Mouse (Mus musculus) CH12.LX (cell line): ENCODE measurements around the gene Olfr631. TPM values are rescaled to one million over a fixed set of nuclear protein-coding genes. Genes with fewer than 3 reads are reported as not detected.

Experiments
- DNase-seq: peaks from one replicate; pipeline ENCODE4 v3.0.0-alpha.2; 2013; ENCODE audit errors: extremely low read depth
- H3K27ac ChIP-seq: 2 replicates; pipeline ENCODE4 v1.5.1; 2012; ENCODE audit warnings: low read depth, mild to moderate bottlenecking, control low read depth, moderate library complexity; ENCODE audit not compliant: insufficient read depth
- H3K27me3 ChIP-seq: replicated peaks from 2 replicates; pipeline ENCODE3; 2012; ENCODE audit warnings: inconsistent platforms
- H3K36me3 ChIP-seq, 2 experiments: replicated peaks in 1 of 2; 2 replicates each; pipeline versions ENCODE3 to v1.6.1; 2012; ENCODE audit warnings: inconsistent platforms in 1 of 2, low read length in 1 of 2, mild to moderate bottlenecking in 1 of 2, mixed read lengths in 1 of 2, moderate library complexity in 1 of 2; ENCODE audit not compliant: control insufficient read depth in 1 of 2, insufficient read depth in 1 of 2
- H3K4me1 ChIP-seq, 2 experiments: 2 replicates each; pipeline ENCODE4 v1.6.1; 2012; ENCODE audit warnings: inconsistent platforms in 1 of 2, moderate library complexity in 1 of 2; ENCODE audit not compliant: insufficient read depth in 2 of 2, control insufficient read depth in 1 of 2
- H3K4me2 ChIP-seq: 2 replicates; pipeline ENCODE4 v1.6.1; 2012; ENCODE audit warnings: low read depth, mild to moderate bottlenecking, control low read depth; ENCODE audit not compliant: poor library complexity, insufficient read depth, severe bottlenecking
- H3K4me3 ChIP-seq, 3 experiments: fragments of 150-350 bp in 1 of 3; sonication (generic) in 1 of 3; replicated peaks in 1 of 3; 2 replicates each; pipeline versions ENCODE3 to v1.5.1; 2011 to 2012; ENCODE audit warnings: low read depth in 2 of 3, low read length in 2 of 3, mild to moderate bottlenecking in 2 of 3, moderate library complexity in 2 of 3, control low read depth in 1 of 3, improper control_type of control experiment in 1 of 3, inconsistent platforms in 1 of 3, mixed read lengths in 1 of 3; ENCODE audit not compliant: poor library complexity in 1 of 3
- H3K79me2 ChIP-seq: replicated peaks from 2 replicates; pipeline ENCODE4 v1.6.1; 2012; ENCODE audit warnings: mild to moderate bottlenecking, moderate library complexity; ENCODE audit not compliant: control insufficient read depth, poor library complexity, insufficient read depth, severe bottlenecking; ENCODE audit errors: extremely low read depth
- H3K9ac ChIP-seq: 2 replicates; pipeline ENCODE4 v1.6.1; 2012; ENCODE audit warnings: low read depth, mild to moderate bottlenecking, control low read depth, moderate library complexity; ENCODE audit not compliant: insufficient read depth
- H3K9me3 ChIP-seq: replicated peaks from 2 replicates; pipeline ENCODE3; 2012; ENCODE audit warnings: low read length, inconsistent platforms, mixed read lengths
- CTCF ChIP-seq, 2 experiments: IDR thresholded peaks in 1 of 2; conservative IDR thresholded peaks in 1 of 2; 2 replicates each; pipeline ENCODE4 v1.5.1; 2011 to 2012; ENCODE audit warnings: low read depth in 2 of 2, low read length in 2 of 2, improper control_type of control experiment in 1 of 2, inconsistent platforms in 1 of 2, mild to moderate bottlenecking in 1 of 2, moderate library complexity in 1 of 2
- IRF4 ChIP-seq: IDR thresholded peaks from 2 replicates; pipeline ENCODE4 v1.6.1; 2014; ENCODE audit warnings: low read depth, mild to moderate bottlenecking, inconsistent platforms, low read length, improper control_type of control experiment
- KAT2A ChIP-seq: IDR thresholded peaks from 2 replicates; pipeline ENCODE4 v1.6.1; 2012; ENCODE audit warnings: low read length, improper control_type of control experiment, inconsistent platforms; ENCODE audit not compliant: insufficient replicate concordance
- NELFE ChIP-seq: IDR thresholded peaks from 2 replicates; pipeline ENCODE4 v1.6.1; 2011; ENCODE audit warnings: low read depth, low read length, improper control_type of control experiment
- PAX5 ChIP-seq: IDR thresholded peaks from 2 replicates; pipeline ENCODE4 v1.6.1; 2012; ENCODE audit warnings: low read length, inconsistent platforms, mixed read lengths
- POLR2AphosphoS2 ChIP-seq: IDR thresholded peaks from 2 replicates; pipeline ENCODE4 v1.6.1; 2011; ENCODE audit warnings: low read depth, low read length, improper control_type of control experiment
- RCOR1 ChIP-seq: conservative IDR thresholded peaks from 2 replicates; pipeline ENCODE4 v1.6.1; 2012; ENCODE audit warnings: low read depth, mild to moderate bottlenecking, inconsistent platforms, low read length, improper control_type of control experiment
- SIN3A ChIP-seq: IDR thresholded peaks from 2 replicates; pipeline ENCODE4 v1.6.1; 2012; ENCODE audit warnings: low read length, improper control_type of control experiment, inconsistent platforms
- SMC3 ChIP-seq: IDR thresholded peaks from 2 replicates; pipeline ENCODE4 v1.6.1; 2011; ENCODE audit warnings: low read depth, low read length, improper control_type of control experiment
- TBP ChIP-seq: conservative IDR thresholded peaks from 2 replicates; pipeline ENCODE4 v1.6.1; 2011; ENCODE audit warnings: low read depth, low read length, improper control_type of control experiment
- TCF12 ChIP-seq: IDR thresholded peaks from 2 replicates; pipeline ENCODE4 v1.6.1; 2014; ENCODE audit warnings: low read depth, mild to moderate bottlenecking, inconsistent platforms, low read length, improper control_type of control experiment
- UBTF ChIP-seq: IDR thresholded peaks from 2 replicates; pipeline ENCODE4 v1.6.1; 2012; ENCODE audit warnings: low read depth, mild to moderate bottlenecking, inconsistent platforms, low read length, improper control_type of control experiment, moderate library complexity
- USF1 ChIP-seq: IDR thresholded peaks from 2 replicates; pipeline ENCODE4 v1.6.1; 2014; ENCODE audit warnings: low read depth, mild to moderate bottlenecking, inconsistent platforms, low read length, improper control_type of control experiment
- ZKSCAN1 ChIP-seq: IDR thresholded peaks from 2 replicates; pipeline ENCODE4 v1.6.1; 2012; ENCODE audit warnings: low read depth, inconsistent platforms, low read length, improper control_type of control experiment, borderline replicate concordance
- dilution Hi-C: fragments of 300-500 bp; cut with MboI; formaldehyde crosslinking; loops from 2 replicates; pipeline ENCODE4 v1.14.3; 2020; ENCODE audit warnings: low sequenced_read_pairs; ENCODE audit not compliant: extremely low pct_unique_long_range_greater_than_20kb, extremely low pct_ligation_motif_present
- in situ Hi-C: fragments of 300-500 bp; cut with MboI; formaldehyde crosslinking; loops from 3 replicates; pipeline ENCODE4 v1.14.3; 2019; ENCODE audit warnings: low sequenced_read_pairs, low pct_ligation_motif_present, low pct_unique_long_range_greater_than_20kb, mixed read lengths
- polyA plus RNA-seq: library from polyadenylated mRNA; unstranded; fragments of >175 nt; gene quantifications from 2 replicates; pipeline ENCODE4 v1.2.1, GENCODE M21; 2012; ENCODE audit warnings: low read depth; ENCODE audit not compliant: insufficient read length
- total RNA-seq, 2 experiments: library from RNA; depleted of rRNA; stranded (reverse); fragments of 300-350 nt in 1 of 2; fragments of >200 nt in 1 of 2; gene quantifications; 2 replicates each; pipeline ENCODE4 v1.2.3; 2012 to 2014

Gene Olfr631
- total and polyA plus RNA-seq, 3 experiments: not detected

GRCm38 (mm10) chr7:103971782-103972181 lies 43.2 kb downstream of the Olfr631 start:
- no peak overlapping the region for H3K4me3 ChIP-seq
- dilution Hi-C loops: no loop called here
- H3K9ac ChIP-seq: no peak overlapping the region
- no peaks in the 10 kb centered on the region for H3K79me2 ChIP-seq
- no peak overlapping the region for H3K27ac ChIP-seq
- DNase-seq: no peak
- H3K4me2 ChIP-seq: no peak overlapping the region
- H3K4me1 ChIP-seq: no peaks in the 10 kb centered on the region
- in situ Hi-C loops: no loop called here
- no peaks in the 10 kb centered on the region for H3K9me3 ChIP-seq
- TF ChIP-seq NELFE: no peak
- TF ChIP-seq KAT2A: no peak
- TF ChIP-seq USF1: no peak
- no peak for TF ChIP-seq CTCF (conservative IDR thresholded peaks at IDR 0.05 in 1 of 2, IDR thresholded peaks at IDR 0.05 in 1 of 2; ENCODE audit: low read depth in 2 of 2, low read length in 2 of 2)
- TF ChIP-seq PAX5: no peak
- TF ChIP-seq UBTF: no peak
- TF ChIP-seq TBP: no peak
- TF ChIP-seq SIN3A: no peak
- TF ChIP-seq RCOR1: no peak
- TF ChIP-seq SMC3: no peak
- no peak for TF ChIP-seq TCF12
- TF ChIP-seq IRF4: no peak
- no peak for TF ChIP-seq ZKSCAN1
- no peak for TF ChIP-seq POLR2AphosphoS2
- peaks cover 4% of the 10 kb centered on the region for H3K27me3 ChIP-seq
- no peaks in the 10 kb centered on the region for H3K36me3 ChIP-seq

Other genes starting within 250 kb of the Olfr631 start
Only the 20 nearest of the 33 such genes appear.
- gene Olfr68, start 149.1 kb upstream of the Olfr631 start, total RNA-seq (2012; rRNA removed): not detected in 2 replicates
- gene Olfr68, start 149.1 kb upstream of the Olfr631 start, total RNA-seq (2014; rRNA removed): not detected in 2 replicates
- not detected in 2 replicates for gene Olfr68, start 149.1 kb upstream of the Olfr631 start, polyA plus RNA-seq
- gene Olfr67, start 137.0 kb upstream of the Olfr631 start, total RNA-seq (2012; rRNA removed): not detected in 2 replicates
- not detected in 2 replicates for gene Olfr67, start 137.0 kb upstream of the Olfr631 start, total RNA-seq (2014; rRNA removed)
- gene Olfr67, start 137.0 kb upstream of the Olfr631 start, polyA plus RNA-seq: not detected in 2 replicates
- 0.42 TPM in 1 of 2 replicates, not detected in the other for gene Hbb-bt, start 114.8 kb upstream of the Olfr631 start, total RNA-seq (2012; rRNA removed)
- gene Hbb-bt, start 114.8 kb upstream of the Olfr631 start, total RNA-seq (2014; rRNA removed): 5.6 and 6.0 TPM in 2 replicates
- gene Hbb-bt, start 114.8 kb upstream of the Olfr631 start, polyA plus RNA-seq: 4.3 and 4.6 TPM in 2 replicates
- 0.80 TPM in 1 of 2 replicates, not detected in the other for gene Hbb-bs, start 100.7 kb upstream of the Olfr631 start, total RNA-seq (2012; rRNA removed)
- gene Hbb-bs, start 100.7 kb upstream of the Olfr631 start, total RNA-seq (2014; rRNA removed): not detected in 2 replicates
- gene Hbb-bs, start 100.7 kb upstream of the Olfr631 start, polyA plus RNA-seq: 5.5 and 5.7 TPM in 2 replicates
- gene Hbb-bh2, start 88.3 kb upstream of the Olfr631 start, total RNA-seq (2012; rRNA removed): not detected in 2 replicates
- not detected in 2 replicates for gene Hbb-bh2, start 88.3 kb upstream of the Olfr631 start, total RNA-seq (2014; rRNA removed)
- gene Hbb-bh2, start 88.3 kb upstream of the Olfr631 start, polyA plus RNA-seq: not detected in 2 replicates
- gene Hbb-bh1, start 85.7 kb upstream of the Olfr631 start, total RNA-seq (2012; rRNA removed): not detected in 2 replicates
- 0.95 TPM in 1 of 2 replicates, not detected in the other for gene Hbb-bh1, start 85.7 kb upstream of the Olfr631 start, total RNA-seq (2014; rRNA removed)
- gene Hbb-bh1, start 85.7 kb upstream of the Olfr631 start, polyA plus RNA-seq: not detected in 2 replicates
- not detected in 2 replicates for gene Hbb-y, start 75.6 kb upstream of the Olfr631 start, total RNA-seq (2012; rRNA removed)
- gene Hbb-y, start 75.6 kb upstream of the Olfr631 start, total RNA-seq (2014; rRNA removed): not detected in 2 replicates
- not detected in 2 replicates for gene Hbb-y, start 75.6 kb upstream of the Olfr631 start, polyA plus RNA-seq
- not detected in 2 replicates for gene Olfr66, start 42.6 kb upstream of the Olfr631 start, total RNA-seq (2012; rRNA removed)
- gene Olfr66, start 42.6 kb upstream of the Olfr631 start, total RNA-seq (2014; rRNA removed): not detected in 2 replicates
- gene Olfr66, start 42.6 kb upstream of the Olfr631 start, polyA plus RNA-seq: not detected in 2 replicates
- not detected in 2 replicates for gene Olfr64, start 34.3 kb upstream of the Olfr631 start, total RNA-seq (2012; rRNA removed)
- gene Olfr64, start 34.3 kb upstream of the Olfr631 start, total RNA-seq (2014; rRNA removed): not detected in 2 replicates
- gene Olfr64, start 34.3 kb upstream of the Olfr631 start, polyA plus RNA-seq: not detected in 2 replicates
- gene Olfr65, start 25.3 kb upstream of the Olfr631 start, total RNA-seq (2012; rRNA removed): not detected in 2 replicates
- not detected in 2 replicates for gene Olfr65, start 25.3 kb upstream of the Olfr631 start, total RNA-seq (2014; rRNA removed)
- not detected in 2 replicates for gene Olfr65, start 25.3 kb upstream of the Olfr631 start, polyA plus RNA-seq
- not detected in 2 replicates for gene Olfr632, start 5.5 kb downstream of the Olfr631 start, total RNA-seq (2012; rRNA removed)
- not detected in 2 replicates for gene Olfr632, start 5.5 kb downstream of the Olfr631 start, total RNA-seq (2014; rRNA removed)
- gene Olfr632, start 5.5 kb downstream of the Olfr631 start, polyA plus RNA-seq: not detected in 2 replicates
- not detected in 2 replicates for gene Olfr633, start 15.6 kb downstream of the Olfr631 start, total RNA-seq (2012; rRNA removed)
- not detected in 2 replicates for gene Olfr633, start 15.6 kb downstream of the Olfr631 start, total RNA-seq (2014; rRNA removed)
- gene Olfr633, start 15.6 kb downstream of the Olfr631 start, polyA plus RNA-seq: not detected in 2 replicates
- not detected in 2 replicates for gene Olfr635, start 42.3 kb downstream of the Olfr631 start, total RNA-seq (2012; rRNA removed)
- not detected in 2 replicates for gene Olfr635, start 42.3 kb downstream of the Olfr631 start, total RNA-seq (2014; rRNA removed)
- 0.03 TPM in 1 of 2 replicates, not detected in the other for gene Olfr635, start 42.3 kb downstream of the Olfr631 start, polyA plus RNA-seq
- not detected in 2 replicates for gene Olfr638, start 69.9 kb downstream of the Olfr631 start, total RNA-seq (2012; rRNA removed)
- gene Olfr638, start 69.9 kb downstream of the Olfr631 start, total RNA-seq (2014; rRNA removed): not detected in 2 replicates
- gene Olfr638, start 69.9 kb downstream of the Olfr631 start, polyA plus RNA-seq: not detected in 2 replicates
- not detected in 2 replicates for gene Olfr639, start 88.5 kb downstream of the Olfr631 start, total RNA-seq (2012; rRNA removed)
- gene Olfr639, start 88.5 kb downstream of the Olfr631 start, total RNA-seq (2014; rRNA removed): not detected in 2 replicates
- gene Olfr639, start 88.5 kb downstream of the Olfr631 start, polyA plus RNA-seq: not detected in 2 replicates
- not detected in 2 replicates for gene Olfr640, start 96.7 kb downstream of the Olfr631 start, total RNA-seq (2012; rRNA removed)
- not detected in 2 replicates for gene Olfr640, start 96.7 kb downstream of the Olfr631 start, total RNA-seq (2014; rRNA removed)
- not detected in 2 replicates for gene Olfr640, start 96.7 kb downstream of the Olfr631 start, polyA plus RNA-seq
- gene Olfr641, start 106.6 kb downstream of the Olfr631 start, total RNA-seq (2012; rRNA removed): not detected in 2 replicates
- not detected in 2 replicates for gene Olfr641, start 106.6 kb downstream of the Olfr631 start, total RNA-seq (2014; rRNA removed)
- not detected in 2 replicates for gene Olfr641, start 106.6 kb downstream of the Olfr631 start, polyA plus RNA-seq
- not detected in 2 replicates for gene Olfr642, start 123.8 kb downstream of the Olfr631 start, total RNA-seq (2012; rRNA removed)
- gene Olfr642, start 123.8 kb downstream of the Olfr631 start, total RNA-seq (2014; rRNA removed): not detected in 2 replicates
- not detected in 2 replicates for gene Olfr642, start 123.8 kb downstream of the Olfr631 start, polyA plus RNA-seq
- gene 4930516K23Rik, start 132.6 kb downstream of the Olfr631 start, total RNA-seq (2012; rRNA removed): not detected in 2 replicates
- gene 4930516K23Rik, start 132.6 kb downstream of the Olfr631 start, total RNA-seq (2014; rRNA removed): not detected in 2 replicates
- gene 4930516K23Rik, start 132.6 kb downstream of the Olfr631 start, polyA plus RNA-seq: 0.04 TPM in 1 of 2 replicates, not detected in the other
- gene Olfr644, start 143.0 kb downstream of the Olfr631 start, total RNA-seq (2012; rRNA removed): not detected in 2 replicates
- not detected in 2 replicates for gene Olfr644, start 143.0 kb downstream of the Olfr631 start, total RNA-seq (2014; rRNA removed)
- not detected in 2 replicates for gene Olfr644, start 143.0 kb downstream of the Olfr631 start, polyA plus RNA-seq